Mouse (Mus musculus): ENCODE measurements around the gene Fmo4. TPM values are rescaled to one million over a fixed set of nuclear protein-coding genes. Genes with fewer than 3 reads are reported as not detected.

Fmo4 gene
- polyA plus RNA-seq, 1 experiment from 2014 or later = 0.32 TPM

DNA sequence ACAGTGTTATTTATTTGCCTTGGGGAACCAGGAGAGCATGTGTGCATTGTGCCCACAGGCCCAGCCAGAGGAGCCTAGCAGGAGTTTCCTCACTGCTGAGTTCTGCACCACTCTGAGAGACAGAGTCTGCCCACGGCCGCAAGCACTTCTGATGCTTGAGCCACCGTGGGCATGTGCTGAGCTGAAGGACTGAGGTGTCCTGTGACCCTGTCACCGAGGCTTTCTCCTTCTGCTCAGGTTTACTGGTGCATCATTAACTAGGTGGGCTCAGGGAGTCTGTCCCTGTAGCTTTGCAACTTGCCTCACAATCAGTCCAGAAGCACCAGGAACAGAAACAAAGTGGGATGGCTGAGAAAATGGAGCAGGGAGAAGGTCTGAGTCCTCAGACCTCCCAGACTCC lies 1.2 kb upstream of the Fmo4 start:
- H3K4me1 ChIP-seq (ENCODE audit: control insufficient read depth, insufficient read depth, low read length) = no peaks in the 10 kb centered on the region
- H3K27ac ChIP-seq (replicated peaks; ENCODE audit: low read depth, low read length) = no peak overlapping the region
- no peak overlapping the region for H3K9ac ChIP-seq (replicated peaks; ENCODE audit: low read length)
- no peaks in the 10 kb centered on the region for H3K36me3 ChIP-seq (replicated peaks; ENCODE audit: control insufficient read depth, insufficient read depth, low read depth, low read length)
- H3K4me3 ChIP-seq (ENCODE audit: low read depth, low read length) = no peak overlapping the region
- 79% methylated on average over 4 of the region's 4 CpGs for WGBS
- H3K27me3 ChIP-seq (ENCODE audit: control insufficient read depth, insufficient read depth, low read length) = no peaks in the 10 kb centered on the region
- no peak overlapping the region for H3K4me2 ChIP-seq (ENCODE audit: low read depth, low read length)
- DNase-seq (ENCODE audit: low spot score) (no peak), ATAC-seq (replicated peaks; ENCODE audit: insufficient number of reproducible peaks, low FRiP score, low TSS enrichment, low read depth) (no peak)
- H3K9me3 ChIP-seq (replicated peaks; ENCODE audit: control insufficient read depth, low read length) = no peaks in the 10 kb centered on the region

DNA sequence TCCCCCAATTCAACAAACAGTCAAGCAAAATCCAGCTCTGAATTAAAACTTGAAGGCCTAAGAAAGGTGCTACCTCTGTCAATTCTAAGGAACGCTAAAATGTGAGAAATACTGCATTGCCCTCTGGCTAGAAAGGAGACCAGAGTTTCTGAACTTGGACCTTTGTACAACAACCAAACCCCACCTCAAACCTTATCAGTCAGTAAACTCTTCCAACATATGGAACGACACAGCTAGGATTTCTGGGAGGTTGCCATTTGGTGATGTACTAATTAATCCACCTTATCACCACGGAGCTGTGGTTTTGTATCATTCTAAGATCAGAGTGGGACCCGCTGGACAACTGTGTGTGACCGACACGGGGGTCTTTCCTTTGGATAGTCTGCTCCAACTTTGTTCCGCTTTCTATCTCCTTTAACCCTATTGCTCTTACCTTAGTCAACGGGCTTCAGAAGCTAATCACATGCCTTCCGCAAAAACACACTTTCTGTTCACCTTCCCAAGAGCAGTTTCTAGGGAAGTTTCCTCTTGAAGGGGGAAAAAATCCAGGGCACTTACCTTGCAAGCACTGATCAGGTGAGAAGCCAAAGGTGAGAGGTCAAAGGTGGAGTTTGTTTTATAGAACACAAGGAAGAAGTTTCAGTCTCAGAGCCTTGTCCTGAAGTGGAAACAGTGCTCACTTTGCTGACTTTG lies 483 bp downstream of the Fmo4 start:
- Histone ChIP-seq H3K27ac (replicated peaks; ENCODE audit: low read depth, low read length) (no peak overlapping the region), H3K36me3 (replicated peaks; ENCODE audit: control insufficient read depth, insufficient read depth, low read depth, low read length) (no peaks in the 10 kb centered on the region), H3K9ac (replicated peaks; ENCODE audit: low read length) (no peak overlapping the region), H3K9me3 (replicated peaks; ENCODE audit: control insufficient read depth, low read length) (no peaks in the 10 kb centered on the region), H3K4me3 (ENCODE audit: low read depth, low read length) (no peak overlapping the region), H3K4me2 (ENCODE audit: low read depth, low read length) (no peak overlapping the region), H3K4me1 (ENCODE audit: control insufficient read depth, insufficient read depth, low read length) (no peaks in the 10 kb centered on the region), H3K27me3 (ENCODE audit: control insufficient read depth, insufficient read depth, low read length) (no peaks in the 10 kb centered on the region)
- ATAC-seq (replicated peaks; ENCODE audit: insufficient number of reproducible peaks, low FRiP score, low TSS enrichment, low read depth) = no peak
- 88% methylated on average over 9 of the region's 9 CpGs for WGBS
- no peak for DNase-seq (ENCODE audit: low spot score)

DNA sequence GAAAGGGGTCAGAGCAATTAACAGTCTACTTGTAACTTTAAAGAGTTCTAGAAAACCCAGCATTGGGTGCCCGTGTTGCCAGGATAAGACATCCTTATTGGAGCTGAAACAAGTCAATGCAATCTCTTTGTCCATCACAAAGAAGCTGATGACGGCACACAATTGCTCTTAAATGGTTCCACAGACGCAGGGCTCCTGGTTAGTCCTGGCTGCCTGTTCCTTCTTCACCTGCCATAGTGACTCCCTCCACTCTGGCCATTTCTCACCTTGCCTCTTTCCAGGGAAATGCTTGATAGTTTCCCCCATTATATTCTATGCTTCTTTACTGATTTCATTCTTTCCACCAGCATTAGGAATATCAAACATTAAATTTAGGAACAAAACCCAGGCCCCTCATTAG lies 5.2 kb downstream of the Fmo4 start:
- DNase-seq (ENCODE audit: low spot score) = no peak
- ATAC-seq (replicated peaks; ENCODE audit: insufficient number of reproducible peaks, low FRiP score, low TSS enrichment, low read depth) = no peak
- H3K27me3 ChIP-seq (ENCODE audit: control insufficient read depth, insufficient read depth, low read length) = no peaks in the 10 kb centered on the region
- no peak overlapping the region for H3K4me3 ChIP-seq (ENCODE audit: low read depth, low read length)
- H3K4me2 ChIP-seq (ENCODE audit: low read depth, low read length) = no peak overlapping the region
- H3K27ac ChIP-seq (replicated peaks; ENCODE audit: low read depth, low read length) = no peak overlapping the region
- WGBS = 84% methylated on average over 3 of the region's 3 CpGs
- H3K36me3 ChIP-seq (replicated peaks; ENCODE audit: control insufficient read depth, insufficient read depth, low read depth, low read length) = no peaks in the 10 kb centered on the region
- H3K4me1 ChIP-seq (ENCODE audit: control insufficient read depth, insufficient read depth, low read length) = no peaks in the 10 kb centered on the region
- no peaks in the 10 kb centered on the region for H3K9me3 ChIP-seq (replicated peaks; ENCODE audit: control insufficient read depth, low read length)
- no peak overlapping the region for H3K9ac ChIP-seq (replicated peaks; ENCODE audit: low read length)

GRCm38 (mm10) chr1:162807441-162807840 lies 6.3 kb downstream of the Fmo4 start:
- Histone ChIP-seq H3K4me1 (ENCODE audit: control insufficient read depth, insufficient read depth, low read length) (no peaks in the 10 kb centered on the region), H3K4me3 (ENCODE audit: low read depth, low read length) (no peak overlapping the region), H3K9me3 (replicated peaks; ENCODE audit: control insufficient read depth, low read length) (no peaks in the 10 kb centered on the region), H3K27ac (replicated peaks; ENCODE audit: low read depth, low read length) (no peak overlapping the region), H3K27me3 (ENCODE audit: control insufficient read depth, insufficient read depth, low read length) (no peaks in the 10 kb centered on the region), H3K4me2 (ENCODE audit: low read depth, low read length) (no peak overlapping the region), H3K36me3 (replicated peaks; ENCODE audit: control insufficient read depth, insufficient read depth, low read depth, low read length) (no peaks in the 10 kb centered on the region), H3K9ac (replicated peaks; ENCODE audit: low read length) (no peak overlapping the region)
- ATAC-seq (replicated peaks; ENCODE audit: insufficient number of reproducible peaks, low FRiP score, low TSS enrichment, low read depth) = no peak
- no peak for DNase-seq (ENCODE audit: low spot score)
- 85% methylated on average over 5 of the region's 5 CpGs for WGBS

DNA sequence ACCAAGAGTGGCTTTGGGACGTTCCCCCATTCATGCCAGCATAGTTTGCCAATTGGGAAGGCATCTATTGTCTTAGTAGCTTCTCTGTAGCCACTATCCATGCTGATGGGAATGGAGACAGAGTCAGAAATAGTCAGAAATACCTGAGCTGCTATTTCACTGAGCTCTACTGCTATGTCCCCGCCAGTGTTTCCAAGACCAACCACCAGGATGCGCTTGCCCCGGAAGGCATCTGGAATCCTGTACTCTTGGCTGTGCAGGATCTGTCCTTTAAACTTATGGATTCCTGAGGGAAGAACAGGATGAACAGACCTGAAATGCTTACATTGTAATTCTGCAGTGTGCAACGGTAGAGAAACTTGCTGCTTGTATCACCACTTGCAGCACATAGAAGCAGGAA lies 8.8 kb downstream of the Fmo4 start:
- WGBS = 60% methylated on average over 5 of the region's 5 CpGs
- ATAC-seq (replicated peaks; ENCODE audit: insufficient number of reproducible peaks, low FRiP score, low TSS enrichment, low read depth) = no peak
- Histone ChIP-seq H3K9ac (replicated peaks; ENCODE audit: low read length) (no peak overlapping the region), H3K4me2 (ENCODE audit: low read depth, low read length) (no peak overlapping the region), H3K4me1 (ENCODE audit: control insufficient read depth, insufficient read depth, low read length) (no peaks in the 10 kb centered on the region), H3K27ac (replicated peaks; ENCODE audit: low read depth, low read length) (no peak overlapping the region), H3K9me3 (replicated peaks; ENCODE audit: control insufficient read depth, low read length) (no peaks in the 10 kb centered on the region), H3K4me3 (ENCODE audit: low read depth, low read length) (no peak overlapping the region), H3K27me3 (ENCODE audit: control insufficient read depth, insufficient read depth, low read length) (no peaks in the 10 kb centered on the region), H3K36me3 (replicated peaks; ENCODE audit: control insufficient read depth, insufficient read depth, low read depth, low read length) (no peaks in the 10 kb centered on the region)
- DNase-seq (ENCODE audit: low spot score) = no peak

GRCm38 (mm10) chr1:162796441-162796840 lies 17.3 kb downstream of the Fmo4 start:
- H3K9me3 ChIP-seq (replicated peaks; ENCODE audit: control insufficient read depth, low read length) = no peaks in the 10 kb centered on the region
- H3K4me2 ChIP-seq (ENCODE audit: low read depth, low read length) = no peak overlapping the region
- H3K27me3 ChIP-seq (ENCODE audit: control insufficient read depth, insufficient read depth, low read length) = no peaks in the 10 kb centered on the region
- no peak overlapping the region for H3K9ac ChIP-seq (replicated peaks; ENCODE audit: low read length)
- ATAC-seq (replicated peaks; ENCODE audit: insufficient number of reproducible peaks, low FRiP score, low TSS enrichment, low read depth) (no peak), DNase-seq (ENCODE audit: low spot score) (no peak)
- no peaks in the 10 kb centered on the region for H3K4me1 ChIP-seq (ENCODE audit: control insufficient read depth, insufficient read depth, low read length)
- no peak overlapping the region for H3K27ac ChIP-seq (replicated peaks; ENCODE audit: low read depth, low read length)
- no peak overlapping the region for H3K4me3 ChIP-seq (ENCODE audit: low read depth, low read length)
- no peaks in the 10 kb centered on the region for H3K36me3 ChIP-seq (replicated peaks; ENCODE audit: control insufficient read depth, insufficient read depth, low read depth, low read length)

- 54% methylated on average over 7 of the region's 7 CpGs for WGBS
- Histone ChIP-seq H3K36me3 (replicated peaks; ENCODE audit: control insufficient read depth, insufficient read depth, low read depth, low read length) (no peaks in the 10 kb centered on the region), H3K27me3 (ENCODE audit: control insufficient read depth, insufficient read depth, low read length) (no peaks in the 10 kb centered on the region), H3K4me3 (ENCODE audit: low read depth, low read length) (no peak overlapping the region), H3K4me1 (ENCODE audit: control insufficient read depth, insufficient read depth, low read length) (no peaks in the 10 kb centered on the region), H3K9me3 (replicated peaks; ENCODE audit: control insufficient read depth, low read length) (no peaks in the 10 kb centered on the region), H3K27ac (replicated peaks; ENCODE audit: low read depth, low read length) (no peak overlapping the region), H3K9ac (replicated peaks; ENCODE audit: low read length) (no peak overlapping the region), H3K4me2 (ENCODE audit: low read depth, low read length) (no peak overlapping the region)
- no peak for ATAC-seq (replicated peaks; ENCODE audit: insufficient number of reproducible peaks, low FRiP score, low TSS enrichment, low read depth)
- DNase-seq (ENCODE audit: low spot score) = no peak
Observed at GRCm38 (mm10) chr1:162792306-162793044, 21.3 kb downstream of the Fmo4 start.

GRCm38 (mm10) chr1:162785222-162785621 lies 28.6 kb downstream of the Fmo4 start:
- WGBS = 83% methylated on average over 4 of the region's 4 CpGs

More at GRCm38 (mm10) chr1:162785222-162785621, 28.6 kb downstream of the Fmo4 start:
- H3K27ac ChIP-seq (replicated peaks; ENCODE audit: low read depth, low read length) = no peak overlapping the region
- H3K36me3 ChIP-seq (replicated peaks; ENCODE audit: control insufficient read depth, insufficient read depth, low read depth, low read length) = no peaks in the 10 kb centered on the region
- ATAC-seq (replicated peaks; ENCODE audit: insufficient number of reproducible peaks, low FRiP score, low TSS enrichment, low read depth) = no peak
- H3K4me3 ChIP-seq (ENCODE audit: low read depth, low read length) = no peak overlapping the region
- H3K27me3 ChIP-seq (ENCODE audit: control insufficient read depth, insufficient read depth, low read length) = no peaks in the 10 kb centered on the region
- H3K4me2 ChIP-seq (ENCODE audit: low read depth, low read length) = no peak overlapping the region
- H3K9me3 ChIP-seq (replicated peaks; ENCODE audit: control insufficient read depth, low read length) = no peaks in the 10 kb centered on the region
- H3K4me1 ChIP-seq (ENCODE audit: control insufficient read depth, insufficient read depth, low read length) = no peaks in the 10 kb centered on the region
- no peak for DNase-seq (ENCODE audit: low spot score)
- no peak overlapping the region for H3K9ac ChIP-seq (replicated peaks; ENCODE audit: low read length)

All from embryonic facial prominence, embryonic 11.5 days (tissue).